Mouse (Mus musculus) thymus, adult 18-20 months (tissue): ENCODE measurements at regions not wholly inside any gene's neighbourhood (a gene's known extent, or its start where the extent isn't known, plus 50 kb on each side); places are given as distances from the start of the nearest gene placed in this dataset.

Experiments used
- DNase-seq, 2 experiments: peaks; one replicate each; pipeline ENCODE4 v3.0.0; 2022; ENCODE audit warnings: mixed read lengths in 2 of 2

GRCm38 (mm10) chr1:95762244-95762643 lies 94.9 kb upstream of the St8sia4 start:
- DNase-seq, result peak; percentile 4 to 18

- DNase-seq, result no peak
Measured at GRCm38 (mm10) chr1:95754071-95754915, 86.9 kb upstream of the St8sia4 start.

DNA sequence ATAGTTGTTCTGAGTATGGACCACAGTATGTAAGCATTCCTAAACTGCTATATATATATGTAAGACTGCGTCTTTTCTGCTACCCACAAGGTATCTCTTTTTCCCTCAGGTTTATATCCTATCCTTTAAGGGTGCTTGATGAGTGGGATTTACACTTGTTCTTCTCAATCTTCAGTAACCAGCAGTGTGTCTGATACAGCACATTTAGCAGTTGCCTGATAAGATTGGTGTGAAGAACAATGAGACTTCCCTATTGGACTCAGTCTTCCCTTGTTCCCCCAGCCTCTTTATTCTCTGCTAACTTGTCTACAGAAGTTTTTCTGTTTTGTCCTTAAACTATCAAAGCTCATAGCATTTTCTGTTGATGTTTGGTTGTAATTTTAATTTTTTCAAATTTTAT lies 86.1 kb upstream of the St8sia4 start:
- no peak for DNase-seq

DNA sequence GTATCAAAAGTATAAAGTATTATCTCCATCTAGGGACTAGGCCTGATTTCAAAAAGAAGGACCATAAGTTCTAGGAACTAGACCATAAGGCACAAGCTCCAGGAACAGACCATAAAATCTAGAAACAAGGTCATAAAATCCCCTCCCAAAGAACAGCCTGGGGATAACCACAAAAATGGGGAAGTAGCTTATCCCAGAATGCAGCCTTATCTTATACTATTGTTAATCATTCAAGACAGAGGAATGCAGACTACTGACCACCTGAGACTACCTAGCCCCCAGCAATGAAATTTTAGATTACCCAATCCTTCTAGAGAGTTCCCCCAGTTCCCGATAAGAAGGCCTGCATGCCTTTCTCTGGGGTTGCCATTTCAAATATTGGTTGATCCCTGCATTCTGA lies 81.6 kb upstream of the St8sia4 start:
- DNase-seq, result no peak

DNA sequence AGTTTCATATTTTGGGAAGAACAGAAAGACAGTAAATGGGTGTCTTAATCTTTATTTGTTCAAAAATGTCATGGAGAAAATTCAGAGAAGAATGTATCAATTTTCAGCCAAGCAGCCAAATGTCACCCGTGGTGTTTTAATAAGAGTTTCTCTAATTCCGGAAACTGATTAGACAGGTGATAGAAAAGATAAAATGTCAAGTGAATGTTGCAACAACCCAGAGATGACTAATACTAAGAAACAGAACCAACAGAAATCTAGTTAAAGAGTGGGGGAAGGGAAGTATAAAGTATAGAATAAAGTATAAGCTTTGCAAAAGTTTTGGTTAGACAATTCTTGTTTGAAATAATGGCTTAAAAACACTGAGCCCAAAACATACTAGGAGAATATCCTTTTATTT lies 79.9 kb upstream of the St8sia4 start:
- DNase-seq, result no peak

GRCm38 (mm10) chr1:95744446-95744845 lies 77.1 kb upstream of the St8sia4 start:
- no peak for DNase-seq

GRCm38 (mm10) chr1:95743334-95743733 lies 76.0 kb upstream of the St8sia4 start:
- no peak for DNase-seq

DNA sequence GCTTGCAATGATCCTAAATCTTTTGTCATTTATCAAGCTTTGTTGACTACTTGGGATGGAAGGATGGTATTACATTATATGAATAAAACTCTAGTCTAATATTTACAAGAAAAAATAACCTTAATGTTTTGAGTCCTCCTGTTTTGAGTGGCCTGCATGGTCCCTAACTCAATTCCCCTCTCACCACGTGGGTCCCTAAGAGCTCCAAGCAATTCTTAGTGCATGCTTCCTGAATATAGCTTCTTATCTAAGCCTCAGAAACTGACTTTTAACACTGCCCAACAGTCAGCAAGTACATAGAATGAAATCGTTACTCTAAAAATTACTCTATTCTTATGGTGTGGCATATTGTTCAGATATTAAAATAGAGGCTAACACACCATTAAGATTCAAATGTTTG lies 52.1 kb upstream of the St8sia4 start:
- DNase-seq, result no peak

- no peak for DNase-seq
Measured at GRCm38 (mm10) chr1:95718794-95719193, 51.4 kb upstream of the St8sia4 start.
